Mouse (Mus musculus): ENCODE measurements around the gene Agpat3.

Agpat3 gene

DNA sequence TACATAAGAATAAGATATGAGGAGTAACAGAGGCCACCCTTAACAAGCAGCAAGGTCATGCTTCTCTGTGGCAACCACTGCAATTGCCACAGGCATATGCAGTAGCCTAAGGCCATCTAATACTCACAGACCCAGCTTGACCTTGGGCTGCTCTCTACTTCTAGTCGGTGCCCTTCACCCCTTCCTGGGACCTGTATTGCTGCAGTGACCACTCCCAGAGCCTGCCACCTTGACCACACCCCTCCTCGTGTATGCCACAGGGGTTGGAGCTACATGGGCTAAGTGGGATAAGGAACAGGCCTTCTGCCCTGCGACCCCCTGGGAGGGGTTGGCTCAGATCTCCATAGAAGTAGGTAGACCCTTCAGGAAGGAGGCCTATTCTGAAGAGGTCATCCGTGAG is 55.3 kb downstream of the Agpat3 start:
- DNase-seq (ENCODE audit: low spot score) = no peak

DNA sequence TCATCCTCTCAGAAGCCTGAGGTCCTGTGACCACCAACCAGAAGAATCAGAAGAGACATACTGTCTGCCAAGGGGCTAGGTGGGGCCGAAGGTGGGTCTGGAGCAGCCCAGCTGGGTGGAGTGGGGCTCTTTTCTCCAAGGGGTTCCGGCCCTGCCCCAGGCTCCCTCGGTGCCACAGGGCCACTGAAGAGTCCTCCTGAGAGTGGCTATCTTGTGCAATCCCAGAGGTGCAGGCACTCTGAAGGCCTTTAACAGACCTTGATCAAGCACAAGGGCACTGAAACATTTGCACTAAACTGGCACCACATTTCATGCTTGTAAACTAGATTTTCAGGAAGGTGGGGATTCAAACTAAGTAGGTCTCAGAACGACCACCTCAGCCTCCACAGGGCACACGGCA is 55.9 kb downstream of the Agpat3 start:
- no peak for DNase-seq (ENCODE audit: low spot score)

GRCm38 (mm10) chr10:78293576-78293975 is 58.7 kb downstream of the Agpat3 start:
- no peak for DNase-seq (ENCODE audit: low spot score)

DNA sequence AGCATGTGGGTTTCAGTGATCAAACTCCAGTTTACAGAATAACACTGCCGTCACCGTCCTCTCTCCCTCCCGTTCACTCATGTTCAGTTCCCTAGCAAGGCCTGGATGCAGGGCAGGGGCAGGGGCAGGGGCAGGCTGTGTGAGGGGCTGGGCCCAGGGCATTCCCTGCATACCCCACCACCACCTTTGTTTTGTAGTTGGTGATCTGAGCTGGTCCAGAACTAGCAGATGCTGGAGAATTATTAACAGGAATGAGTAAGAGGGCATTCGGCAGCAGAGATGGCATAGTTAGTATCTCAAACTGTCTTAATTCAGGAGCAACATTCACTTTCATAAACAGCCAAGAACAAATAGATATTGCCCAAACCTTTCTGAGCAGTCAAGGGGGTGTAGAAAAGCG is 59.9 kb downstream of the Agpat3 start:
- no peak for DNase-seq (ENCODE audit: low spot score)

DNA sequence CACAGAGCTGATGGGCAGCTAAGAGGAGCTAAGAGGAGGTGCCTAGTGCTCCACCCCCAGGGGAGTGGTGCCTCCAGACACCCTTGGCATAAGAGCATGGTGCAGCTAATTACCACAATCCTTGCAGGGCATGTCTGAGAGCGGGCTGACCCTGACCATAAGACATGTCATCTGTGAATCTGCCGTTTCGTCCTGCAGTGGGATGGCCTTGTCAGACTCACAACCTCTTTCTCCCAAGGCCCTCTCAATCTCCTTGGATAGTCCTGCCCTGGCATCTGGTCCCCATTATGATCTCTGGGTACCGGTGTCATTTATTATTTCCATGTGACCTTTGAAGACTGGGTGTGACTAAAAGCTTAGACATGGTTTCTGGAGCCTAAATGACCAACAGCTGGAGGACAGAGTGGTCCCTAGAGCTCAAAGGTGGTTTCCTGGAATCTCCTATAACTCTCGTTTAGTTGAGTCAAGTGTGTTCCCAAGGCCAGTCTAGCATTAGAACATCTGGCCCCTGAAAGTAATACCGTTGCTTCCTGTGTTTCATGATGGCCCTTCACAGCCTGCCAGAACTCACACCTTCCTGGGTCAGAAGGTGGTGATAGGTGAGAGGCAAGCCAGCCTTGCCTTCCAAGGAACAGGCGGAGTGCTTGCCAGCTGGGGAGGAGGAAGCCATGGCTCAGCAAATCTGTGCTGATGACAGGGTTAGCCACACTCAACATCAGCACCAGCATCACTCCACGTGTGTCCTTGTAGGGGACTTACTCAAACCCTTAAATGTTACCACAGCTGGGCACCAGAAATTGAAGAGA is 61.4 kb downstream of the Agpat3 start:
- DNase-seq (ENCODE audit: low spot score) = no peak

DNA sequence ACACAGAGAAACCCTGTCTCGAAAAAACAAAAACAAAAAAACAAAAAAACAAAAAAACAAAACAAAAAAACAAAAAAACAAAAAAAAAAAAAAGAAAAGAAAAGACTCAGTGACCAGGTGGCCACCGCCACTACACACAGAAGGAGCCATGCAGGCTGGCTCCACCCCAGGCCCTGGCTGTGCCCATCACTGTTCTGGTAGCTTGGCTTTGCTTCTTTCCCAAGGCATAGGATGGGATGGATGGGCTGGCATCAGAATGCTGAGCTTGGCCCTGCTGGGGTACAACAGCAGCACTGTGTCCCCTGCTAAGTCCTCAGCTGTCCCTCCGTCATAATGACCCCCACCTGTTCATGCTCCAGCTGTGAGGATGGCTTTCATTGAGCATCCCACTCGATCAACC is 63.4 kb downstream of the Agpat3 start:
- no peak for DNase-seq (ENCODE audit: low spot score)

DNA sequence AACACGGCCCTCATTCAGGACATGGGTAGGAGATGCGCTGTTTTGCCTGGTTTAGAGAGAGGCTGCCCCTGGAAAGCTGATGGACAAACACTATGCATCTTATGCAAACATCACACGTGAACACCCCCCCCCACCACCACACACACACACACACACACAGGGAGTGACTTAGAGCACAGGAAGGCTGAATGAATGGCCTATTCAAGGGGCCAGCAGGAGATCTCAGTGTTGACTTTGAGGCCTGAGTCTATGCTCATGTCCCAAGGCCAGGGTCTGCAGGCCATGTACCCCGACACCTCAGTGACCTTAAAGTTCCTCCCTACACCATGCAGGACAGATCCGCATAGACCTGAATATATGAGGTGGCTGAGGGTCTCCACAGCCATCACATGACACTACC is 64.2 kb downstream of the Agpat3 start:
- no peak for DNase-seq (ENCODE audit: low spot score)

DNA sequence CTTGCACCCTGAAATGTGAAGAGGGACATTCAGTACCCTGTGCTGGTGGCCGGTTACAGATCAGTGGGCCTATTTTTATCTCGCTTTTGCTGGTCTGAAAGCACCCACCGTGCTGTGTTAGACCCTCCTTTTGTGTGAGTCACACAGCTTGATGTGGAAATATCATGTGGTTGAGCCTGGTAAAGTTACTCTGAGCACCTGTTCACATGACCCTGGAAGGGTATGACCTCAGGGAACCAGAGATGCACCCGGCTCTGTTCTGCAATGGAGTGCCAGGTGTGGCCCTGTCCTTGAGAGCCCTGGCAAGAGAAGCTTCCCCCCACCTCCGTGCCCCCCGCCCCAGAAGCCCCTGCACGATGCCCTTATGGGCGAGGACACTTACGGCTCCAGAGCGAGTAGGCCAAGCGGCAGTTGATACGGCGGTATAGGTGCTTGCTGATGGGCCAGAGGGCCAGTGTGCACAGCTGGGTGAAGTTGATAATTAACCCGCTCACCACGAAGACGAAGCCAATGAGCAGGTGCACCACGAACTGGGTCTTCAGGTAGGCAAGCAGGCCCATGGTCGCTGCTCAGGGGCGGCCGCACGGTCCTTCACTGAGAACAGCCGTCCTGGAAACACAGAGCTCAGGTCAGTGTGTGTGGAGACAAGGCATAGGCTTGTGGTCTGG is 64.7 kb downstream of the Agpat3 start:
- no peak for DNase-seq (ENCODE audit: low spot score)

GRCm38 (mm10) chr10:78285959-78286358 is 66.3 kb downstream of the Agpat3 start:
- no peak for DNase-seq (ENCODE audit: low spot score)

DNA sequence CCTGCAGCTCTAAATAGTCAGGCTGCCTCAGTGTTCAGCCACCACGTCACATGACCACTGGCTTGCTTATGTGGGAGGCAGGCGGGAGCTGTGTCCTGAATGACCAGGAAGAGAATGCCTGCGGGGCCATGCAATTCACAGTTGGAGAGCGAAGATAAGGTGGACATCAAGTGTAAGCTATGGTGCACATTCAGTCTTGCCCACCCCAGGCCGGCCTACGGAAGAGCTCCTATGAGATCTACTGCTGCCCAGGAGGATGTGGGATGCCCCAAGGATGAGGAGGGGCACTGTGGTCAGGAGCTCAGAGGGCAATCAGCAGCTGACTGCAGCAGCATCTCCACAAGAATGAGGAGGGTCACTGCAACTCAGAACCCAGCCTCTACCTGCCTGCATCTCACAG is 66.9 kb downstream of the Agpat3 start:
- DNase-seq (ENCODE audit: low spot score) = no peak

DNA sequence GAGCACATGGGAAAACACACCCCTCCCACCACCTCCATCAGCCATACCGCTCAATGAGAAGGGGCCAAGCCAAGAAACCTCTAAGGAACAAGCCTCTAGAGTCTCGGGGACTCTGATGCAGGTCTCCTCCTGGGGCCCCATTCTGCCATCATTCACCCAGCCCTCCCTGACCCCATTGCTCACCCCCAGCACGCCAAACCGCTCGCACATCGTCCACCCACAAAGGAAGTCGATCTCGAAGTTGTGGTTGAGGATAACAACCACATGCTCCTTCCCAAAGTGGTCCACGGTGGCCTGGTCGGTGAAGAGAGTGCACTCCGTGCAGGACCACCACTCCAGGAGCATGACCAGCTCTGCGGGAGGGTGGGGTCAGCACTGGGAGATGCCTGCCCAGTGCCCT is 67.5 kb downstream of the Agpat3 start:
- no peak for DNase-seq (ENCODE audit: low spot score)

DNA sequence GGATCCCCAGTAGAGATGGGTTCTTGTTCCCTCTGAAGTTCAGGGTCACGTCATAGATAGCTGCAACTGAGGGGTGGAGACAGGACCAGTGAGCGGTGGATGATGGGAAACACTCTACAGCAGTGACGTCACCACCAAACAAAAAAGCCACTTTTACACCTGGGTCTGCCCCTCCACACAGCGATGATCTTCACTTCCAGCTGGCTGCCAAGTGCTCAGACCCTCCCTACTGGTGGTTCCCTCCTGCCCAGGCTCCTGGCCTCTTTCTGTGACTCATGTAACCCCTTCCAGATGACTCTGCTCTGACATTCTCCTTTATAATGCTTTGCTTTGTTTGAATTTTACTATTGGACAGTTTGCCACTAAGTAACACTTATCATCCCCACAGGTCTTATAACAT is 69.9 kb downstream of the Agpat3 start:
- DNase-seq (ENCODE audit: low spot score) = no peak

- DNase-seq (ENCODE audit: low spot score) = no peak
These were observed 71.8 kb downstream of the Agpat3 start for GRCm38 (mm10) chr10:78280486-78280885.

DNA sequence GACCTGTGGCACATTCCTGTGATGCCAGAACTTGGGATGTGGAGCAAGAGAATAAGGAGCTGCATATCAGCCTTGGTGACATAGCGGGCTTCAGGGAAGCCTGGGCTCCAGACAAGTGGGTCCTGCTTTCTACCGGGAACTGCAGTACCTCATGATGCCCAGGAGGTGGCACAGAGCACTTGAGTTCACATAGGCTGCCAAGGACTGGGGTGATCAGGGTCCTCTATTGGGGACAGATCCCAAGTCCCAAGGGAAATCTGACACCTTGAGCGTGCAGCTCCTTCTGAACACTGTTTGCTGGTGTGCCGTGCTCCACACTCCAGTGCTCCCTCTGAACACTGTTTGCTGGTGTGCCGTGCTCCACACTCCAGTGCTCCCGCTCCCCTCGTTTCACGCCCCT is 73.1 kb downstream of the Agpat3 start:
- DNase-seq (ENCODE audit: low spot score) = peak; percentile 35

- DNase-seq (ENCODE audit: low spot score) = no peak
These were observed 74.5 kb downstream of the Agpat3 start for GRCm38 (mm10) chr10:78277835-78278234.

DNA sequence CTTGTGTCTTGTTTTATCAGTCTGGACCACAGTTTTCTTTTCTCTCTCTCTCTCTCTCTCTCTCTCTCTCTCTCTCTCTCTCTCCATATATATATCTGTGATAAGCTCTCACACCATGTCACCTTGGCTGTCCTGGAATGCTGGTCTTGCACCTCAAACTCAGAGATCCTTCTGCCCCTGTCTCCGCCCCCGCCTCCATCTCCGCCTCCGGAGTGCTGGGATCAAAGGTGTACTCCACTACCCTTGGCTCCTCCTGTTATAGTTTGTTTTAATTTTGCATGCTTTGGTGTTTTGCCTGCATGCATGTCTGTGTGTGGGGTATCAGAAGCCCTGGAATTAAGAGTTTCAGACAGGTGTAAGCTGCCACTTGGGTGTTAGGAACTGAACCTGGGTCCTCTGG is 76.0 kb downstream of the Agpat3 start:
- DNase-seq (ENCODE audit: low spot score) = no peak

GRCm38 (mm10) chr10:78272932-78273331 is 79.4 kb downstream of the Agpat3 start:
- no peak for DNase-seq (ENCODE audit: low spot score)

DNA sequence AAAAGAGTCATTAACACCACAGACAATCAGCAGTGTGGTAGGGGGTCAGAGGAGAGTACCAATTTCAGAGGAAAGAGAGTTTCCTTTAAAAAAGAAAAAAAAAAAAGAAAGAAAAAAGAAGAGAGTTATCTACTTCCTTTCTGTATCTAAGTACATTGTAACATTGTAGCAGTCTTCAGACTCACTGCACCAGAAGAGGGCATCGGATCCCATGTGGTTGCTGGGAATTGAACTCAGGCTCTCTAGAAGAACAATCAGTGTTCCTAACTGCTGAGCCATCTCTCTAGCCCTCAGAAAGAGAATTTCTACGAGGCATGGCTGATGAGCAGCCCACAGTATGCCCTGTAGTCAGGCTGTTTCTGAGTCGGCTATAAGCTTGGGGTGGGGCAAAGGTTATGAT is 86.4 kb downstream of the Agpat3 start:
- DNase-seq (ENCODE audit: low spot score) = no peak

DNA sequence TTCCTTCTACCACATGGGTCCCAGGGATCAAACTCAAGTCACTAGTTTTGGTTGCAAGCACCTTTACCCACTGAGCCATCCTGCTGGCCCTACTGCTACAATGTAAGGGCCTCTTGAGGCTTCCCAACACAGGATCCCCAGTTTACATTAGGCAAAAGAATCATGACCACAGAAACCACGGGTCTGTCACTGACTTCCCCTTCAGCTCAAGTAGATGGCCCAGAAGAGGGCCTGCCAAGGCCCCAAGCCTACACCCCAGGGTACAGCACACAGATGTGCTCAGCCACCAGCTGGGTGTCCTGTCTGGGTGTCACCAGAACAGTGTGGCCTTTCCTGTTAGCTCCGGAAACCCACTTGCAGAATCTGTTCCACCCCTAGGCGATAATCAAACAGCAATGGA is 87.6 kb downstream of the Agpat3 start:
- DNase-seq (ENCODE audit: low spot score) = no peak

DNA sequence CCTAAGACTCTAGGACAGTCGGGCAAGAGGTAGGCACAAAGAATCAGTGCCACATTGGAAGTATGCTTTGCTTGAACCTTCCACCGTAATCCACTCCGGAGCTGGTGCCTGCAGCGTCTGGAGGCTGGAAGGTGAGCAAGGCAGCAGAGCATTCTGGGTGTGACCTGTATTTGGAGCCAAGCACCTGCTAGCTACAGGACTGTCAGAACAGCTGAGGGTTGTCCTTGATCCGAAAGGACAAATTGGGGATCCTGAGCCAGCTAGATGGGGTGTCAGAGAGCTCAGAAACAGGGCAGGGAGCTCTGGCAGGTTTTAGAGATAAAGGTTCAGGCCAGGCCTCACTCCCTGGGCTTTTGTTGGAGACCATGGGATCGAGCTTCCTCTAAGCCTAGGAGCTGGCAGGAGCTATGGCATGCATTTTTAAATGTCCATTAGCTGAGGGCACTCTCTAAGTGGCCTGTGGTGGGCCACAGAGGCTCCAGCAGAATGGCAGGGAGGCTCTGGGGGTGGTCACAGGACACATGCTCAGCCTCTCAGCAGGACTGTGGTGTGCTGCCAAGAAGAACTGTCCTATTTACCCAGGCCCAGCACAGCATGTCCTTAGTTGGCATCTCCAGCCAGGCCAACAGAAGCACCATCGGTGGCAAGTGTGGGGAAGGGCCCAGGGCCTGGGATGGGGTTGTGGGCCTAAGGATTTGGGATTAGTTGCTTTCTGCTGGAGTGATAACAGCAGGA is 91.2 kb downstream of the Agpat3 start:
- DNase-seq (ENCODE audit: low spot score) = no peak

DNA sequence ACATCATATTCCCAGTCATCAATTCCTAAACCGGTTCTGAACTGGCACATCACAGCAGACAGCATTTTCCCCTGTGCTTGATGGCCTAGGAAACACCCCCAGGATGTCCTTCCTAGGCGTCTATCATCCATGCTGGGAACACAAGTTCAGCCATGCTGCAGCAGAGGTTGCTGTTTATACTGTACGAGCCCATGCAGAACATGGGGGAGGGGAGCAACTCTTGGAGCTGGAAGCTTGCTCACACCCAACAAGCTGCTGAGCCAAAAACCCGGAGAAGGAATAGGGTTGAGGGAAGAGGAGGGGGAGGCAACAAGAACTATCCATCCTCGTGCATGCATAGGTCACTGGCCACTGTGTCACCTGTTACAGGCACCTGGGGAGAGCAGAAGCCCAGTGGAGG is 92.0 kb downstream of the Agpat3 start:
- no peak for DNase-seq (ENCODE audit: low spot score)

DNA sequence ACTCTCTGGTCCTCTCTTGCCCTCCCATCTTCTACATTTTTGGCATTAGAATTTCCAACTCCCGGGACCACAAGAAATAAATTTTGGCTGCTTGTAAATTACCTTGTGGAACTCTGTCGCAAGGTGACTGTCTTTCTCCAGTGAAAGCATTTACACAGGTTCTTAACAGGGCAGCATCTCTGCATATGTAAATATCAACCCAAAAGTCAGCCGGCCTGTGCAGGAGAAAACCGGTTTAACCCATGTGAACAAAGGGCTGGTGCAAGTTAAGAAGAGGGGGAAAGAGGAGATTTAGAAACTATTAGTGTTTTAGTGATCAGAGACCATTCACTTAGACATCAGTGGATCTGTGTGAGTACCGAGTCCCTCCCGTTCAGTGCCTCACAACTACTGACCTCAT is 92.6 kb downstream of the Agpat3 start:
- no peak for DNase-seq (ENCODE audit: low spot score)

DNA sequence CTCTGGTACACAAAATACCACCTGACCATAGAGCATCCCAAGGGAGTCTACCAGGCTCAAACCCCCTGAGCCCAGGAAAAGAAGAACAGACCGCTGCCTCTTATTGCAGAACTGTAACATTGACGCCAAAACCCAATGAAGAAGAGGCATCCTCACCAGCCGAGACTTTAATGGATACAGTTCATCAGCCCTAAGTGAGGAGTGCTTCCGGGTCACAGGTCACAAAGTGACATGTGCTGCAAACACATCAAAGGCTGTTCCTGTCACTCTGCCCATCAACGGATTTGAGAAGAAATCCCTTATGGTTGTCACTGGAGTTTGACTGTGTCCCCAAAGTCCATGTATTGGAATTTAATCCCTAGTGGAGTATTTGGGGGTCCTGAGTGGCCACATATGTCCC is 93.1 kb downstream of the Agpat3 start:
- DNase-seq (ENCODE audit: low spot score) = no peak
